Mouse (Mus musculus) heart, postnatal 0 days (tissue): ENCODE measurements around the gene Oxa1l.
"Not testable (repeated sequence)": the region's sequence is repeated elsewhere in the genome, so short reads cannot be mapped to it uniquely, and the experiment has no call there.

ENCODE experiments used
- CTCF ChIP-seq: IDR thresholded peaks from 2 replicates; pipeline ENCODE4 v1.5.1; 2016; ENCODE audit warnings: antibody characterized with exemption, control low read depth, low read depth
- EP300 ChIP-seq: IDR thresholded peaks from 2 replicates; pipeline ENCODE4 v1.6.1; 2016; ENCODE audit warnings: antibody characterized with exemption, low read depth

DNA sequence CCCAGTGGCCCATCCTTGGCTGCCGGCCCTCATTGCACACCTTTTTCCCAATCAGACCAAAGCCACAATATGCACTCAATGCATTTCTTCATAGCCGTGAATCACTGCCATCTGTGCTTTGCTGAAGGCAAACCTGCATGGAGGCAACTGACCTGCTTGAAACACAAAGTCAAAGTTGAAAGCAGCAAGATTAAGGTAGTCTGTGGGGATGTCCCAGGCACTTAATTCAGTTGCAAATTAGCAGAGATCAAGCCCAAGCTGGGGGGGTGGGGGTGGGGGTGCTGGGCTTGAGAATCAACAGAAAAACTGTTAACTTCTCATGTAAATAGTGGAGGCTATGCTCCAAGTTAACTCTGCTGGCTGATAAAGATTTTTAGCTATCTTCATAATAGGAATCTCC, 18.8 kb upstream of the Oxa1l start:
- not testable (repeated sequence) for TF ChIP-seq CTCF, EP300
